ENCODE assay signal across 28 mouse cellular contexts in the genomic region with DNA sequence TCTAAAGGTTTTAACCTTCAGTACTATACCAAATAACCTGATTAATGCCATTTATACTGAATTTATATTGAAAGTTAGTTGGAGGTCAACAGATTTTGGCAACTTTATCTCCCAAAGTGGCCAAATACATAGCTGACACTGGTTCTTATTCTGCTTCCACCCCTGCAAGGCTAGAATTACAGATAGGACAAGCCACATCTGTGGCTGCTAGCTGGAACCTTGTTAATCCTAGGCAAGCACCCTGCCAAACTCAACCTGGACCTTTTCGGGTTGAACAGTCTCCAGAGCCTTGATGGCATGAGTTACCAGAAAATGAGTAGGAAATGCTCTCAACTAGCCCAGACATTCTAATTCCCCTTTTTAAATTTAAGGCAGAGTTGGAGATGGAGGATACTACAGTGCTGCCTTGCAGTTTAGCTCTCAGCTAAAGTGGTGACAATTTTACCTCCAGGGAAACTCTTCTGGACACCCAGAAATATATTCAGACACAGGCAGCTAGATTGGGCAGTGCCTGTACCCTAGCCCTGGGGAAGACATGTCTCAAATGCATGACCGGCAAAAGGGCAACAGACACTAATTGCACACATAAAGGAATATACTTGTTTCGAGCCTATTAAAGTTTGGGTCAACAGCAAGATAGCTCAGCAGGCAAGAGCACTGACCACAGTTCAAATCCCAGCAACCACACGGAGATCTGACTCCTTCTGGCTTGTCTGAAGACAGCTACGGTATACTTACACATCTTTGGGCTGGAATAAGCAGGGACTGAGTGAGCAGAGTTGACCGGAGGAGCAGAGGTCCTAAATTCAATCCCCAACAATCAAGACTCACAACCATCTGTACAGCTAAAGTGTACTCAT. TPM values are rescaled to one million over a fixed set of nuclear protein-coding genes. Genes with fewer than 3 reads are reported as not detected.
A peak's percentile ranks its signal among the peaks of the same experiment; 100 is the strongest.
DNase-seq lines count a peak whose midpoint lies in the region; ATAC-seq lines count a peak whose summit lies in the region.
"Had no signal": no experiment of that assay in that cellular context is flagged by ENCODE, and none has a peak within 500 bp of the region (broad histone marks: within the 10 kb centered on the region; RNA-seq: fewer than 3 reads in every experiment).

No protein-coding gene starts in this region.

- DNase-seq in hindbrain, embryonic 10.5 days (ENCODE audit: low spot score), result peak; percentile 6
- peak; percentile 86 for DNase-seq in midbrain, embryonic 11.5 days (ENCODE audit: low spot score, missing footprints)
- no peak for DNase-seq in midbrain, embryonic 14.5 days
- DNase-seq in R1 (ENCODE audit: low read depth, low spot score), result peak; percentile 37
- DNase-seq in yolk sac, embryonic 10.5 days (ENCODE audit: low spot score), result peak; percentile 32
- no peak for DNase-seq in spleen, postnatal 4 days (ENCODE audit: low spot score in 2 of 2)
- no peak for DNase-seq in T-cell, adult 2 months (ENCODE audit: low spot score)
- DNase-seq: adrenal gland, postnatal 36 days; cerebellum, adult 11 months; cerebellum, adult 9-11 months; gastrocnemius, postnatal 25 days; heart, postnatal 36 days; kidney, adult 8-10 months; kidney, postnatal 10 days; lung, postnatal 4 days; thymus, adult 2 months; thymus, postnatal 4 days had no signal

- 80% methylated on average over 6 of the region's 6 CpGs for WGBS in hindbrain, embryonic 10.5 days
- 82% methylated on average over 6 of the region's 6 CpGs for WGBS in hindbrain, embryonic 13.5 days
- WGBS in midbrain, embryonic 11.5 days, result 79% methylated on average over 6 of the region's 6 CpGs
- 80% methylated on average over 6 of the region's 6 CpGs for WGBS in midbrain, embryonic 14.5 days

- H3K4me1 ChIP-seq in hindbrain, embryonic 10.5 days (replicated peaks), result peaks cover 17% of the 10 kb centered on the region
- H3K4me1 ChIP-seq in hindbrain, embryonic 13.5 days (replicated peaks), result peaks cover 26% of the 10 kb centered on the region
- H3K4me1 ChIP-seq in midbrain, embryonic 11.5 days (ENCODE audit: control insufficient read depth, insufficient read depth, low read length), result peaks cover 11% of the 10 kb centered on the region
- peaks cover 10% of the 10 kb centered on the region for H3K4me1 ChIP-seq in midbrain, embryonic 14.5 days (ENCODE audit: control insufficient read depth, insufficient read depth, low read length)

- H3K9me3 ChIP-seq in hindbrain, embryonic 10.5 days, result no peaks in the 10 kb centered on the region
- H3K9me3 ChIP-seq in hindbrain, embryonic 13.5 days, result no peaks in the 10 kb centered on the region
- no peaks in the 10 kb centered on the region for H3K9me3 ChIP-seq in midbrain, embryonic 11.5 days (ENCODE audit: control insufficient read depth, low read length)
- H3K9me3 ChIP-seq in midbrain, embryonic 14.5 days (ENCODE audit: control insufficient read depth, low read length), result no peaks in the 10 kb centered on the region
- H3K9me3 ChIP-seq: forebrain, embryonic 10.5 days; limb, embryonic 12.5 days; lung, embryonic 15.5 days had no signal

- H3K4me3 ChIP-seq in hindbrain, embryonic 10.5 days, result no peak overlapping the region
- no peak overlapping the region for H3K4me3 ChIP-seq in hindbrain, embryonic 13.5 days
- no peak overlapping the region for H3K4me3 ChIP-seq in midbrain, embryonic 11.5 days (ENCODE audit: low read depth, low read length)
- H3K4me3 ChIP-seq in midbrain, embryonic 14.5 days (replicated peaks; ENCODE audit: low read depth, low read length), result no peak overlapping the region
- H3K4me3 ChIP-seq: forebrain, embryonic 10.5 days; limb, embryonic 12.5 days; lung, embryonic 15.5 days had no signal

- no peak overlapping the region for H3K9ac ChIP-seq in hindbrain, embryonic 13.5 days
- H3K9ac ChIP-seq in midbrain, embryonic 11.5 days (ENCODE audit: low read length), result no peak overlapping the region
- no peak overlapping the region for H3K9ac ChIP-seq in midbrain, embryonic 14.5 days (replicated peaks; ENCODE audit: low read length)
- H3K9ac ChIP-seq: limb, embryonic 12.5 days; liver, embryonic 14.5 days; lung, embryonic 15.5 days had no signal

- H3K36me3 ChIP-seq in hindbrain, embryonic 10.5 days, result peaks cover 40% of the 10 kb centered on the region
- H3K36me3 ChIP-seq in hindbrain, embryonic 13.5 days, result peaks cover 53% of the 10 kb centered on the region
- H3K36me3 ChIP-seq in midbrain, embryonic 11.5 days (ENCODE audit: control insufficient read depth, insufficient read depth, low read length), result peaks cover 12% of the 10 kb centered on the region
- peaks cover 43% of the 10 kb centered on the region for H3K36me3 ChIP-seq in midbrain, embryonic 14.5 days (ENCODE audit: control insufficient read depth, insufficient read depth, low read length)

- H3K4me2 ChIP-seq in hindbrain, embryonic 13.5 days, result no peak overlapping the region
- H3K4me2 ChIP-seq in midbrain, embryonic 11.5 days, result no peak overlapping the region
- H3K4me2 ChIP-seq in midbrain, embryonic 14.5 days (ENCODE audit: low read length), result no peak overlapping the region
- H3K4me2 ChIP-seq: limb, embryonic 12.5 days; lung, embryonic 15.5 days had no signal

- ATAC-seq in hindbrain, embryonic 13.5 days (ENCODE audit: low FRiP score), result no peak
- no peak for ATAC-seq in midbrain, embryonic 11.5 days (ENCODE audit: low FRiP score)
- no peak for ATAC-seq in midbrain, embryonic 14.5 days (ENCODE audit: low FRiP score, low TSS enrichment)
- ATAC-seq: forebrain, embryonic 16.5 days; hindbrain, postnatal 0 days; Patski had no signal

- H3K27me3 ChIP-seq in hindbrain, embryonic 10.5 days (ENCODE audit: insufficient read depth, poor library complexity, severe bottlenecking), result no peaks in the 10 kb centered on the region
- no peaks in the 10 kb centered on the region for H3K27me3 ChIP-seq in hindbrain, embryonic 13.5 days
- no peaks in the 10 kb centered on the region for H3K27me3 ChIP-seq in midbrain, embryonic 11.5 days (ENCODE audit: control insufficient read depth, insufficient read depth, low read length)
- no peaks in the 10 kb centered on the region for H3K27me3 ChIP-seq in midbrain, embryonic 14.5 days (ENCODE audit: control insufficient read depth, insufficient read depth, low read length)
- H3K27me3 ChIP-seq: limb, embryonic 12.5 days; lung, embryonic 15.5 days; Patski had no signal

- no peak overlapping the region for H3K27ac ChIP-seq in hindbrain, embryonic 10.5 days
- H3K27ac ChIP-seq in hindbrain, embryonic 13.5 days, result no peak overlapping the region
- no peak overlapping the region for H3K27ac ChIP-seq in midbrain, embryonic 11.5 days (ENCODE audit: low read depth, low read length)
- no peak overlapping the region for H3K27ac ChIP-seq in midbrain, embryonic 14.5 days (replicated peaks; ENCODE audit: low read depth, low read length)
- H3K27ac ChIP-seq: forebrain, embryonic 10.5 days; hindbrain, postnatal 0 days; limb, embryonic 12.5 days; liver, embryonic 14.5 days; lung, embryonic 15.5 days; stomach, postnatal 0 days had no signal

RNA-seq across cellular contexts. Expression of a gene that starts 4.0 kb away (rescaled TPM):
- polyA plus RNA-seq in hindbrain, embryonic 10.5 days (2016; fragmentation: Nextera tagmentation; extraction: Ambion mirVana), result 863 and 960 TPM in 2 replicates
- polyA plus RNA-seq in hindbrain, embryonic 13.5 days (2015; fragmentation: Nextera tagmentation; extraction: Ambion mirVana), result 660 and 683 TPM in 2 replicates
- polyA plus RNA-seq in midbrain, embryonic 11.5 days (2014; fragmentation: Nextera tagmentation; extraction: Ambion mirVana), result 896 and 929 TPM in 2 replicates
- 669 and 719 TPM in 2 replicates for polyA plus RNA-seq in midbrain, embryonic 14.5 days (2014; fragmentation: Nextera tagmentation; extraction: Ambion mirVana)

RNA-seq across cellular contexts. Expression of a gene that starts 4.1 kb away (rescaled TPM):
- 60.5 and 67.9 TPM in 2 replicates for polyA plus RNA-seq in hindbrain, embryonic 10.5 days (2016; fragmentation: Nextera tagmentation; extraction: Ambion mirVana)
- 60.9 and 61.6 TPM in 2 replicates for polyA plus RNA-seq in hindbrain, embryonic 13.5 days (2015; fragmentation: Nextera tagmentation; extraction: Ambion mirVana)
- 67.4 and 67.8 TPM in 2 replicates for polyA plus RNA-seq in midbrain, embryonic 11.5 days (2014; fragmentation: Nextera tagmentation; extraction: Ambion mirVana)
- polyA plus RNA-seq in midbrain, embryonic 14.5 days (2014; fragmentation: Nextera tagmentation; extraction: Ambion mirVana), result 61.7 and 66.2 TPM in 2 replicates

RNA-seq across cellular contexts. Expression of a gene that starts 39.1 kb away (rescaled TPM):
- not detected in 2 replicates for polyA plus RNA-seq in hindbrain, embryonic 10.5 days (2016; fragmentation: Nextera tagmentation; extraction: Ambion mirVana)
- polyA plus RNA-seq in hindbrain, embryonic 13.5 days (2015; fragmentation: Nextera tagmentation; extraction: Ambion mirVana), result 0.09 TPM in 1 of 2 replicates, not detected in the other
- polyA plus RNA-seq in midbrain, embryonic 11.5 days (2014; fragmentation: Nextera tagmentation; extraction: Ambion mirVana), result 0.04 and 0.14 TPM in 2 replicates
- polyA plus RNA-seq in midbrain, embryonic 14.5 days (2014; fragmentation: Nextera tagmentation; extraction: Ambion mirVana), result 0.12 TPM in 2 replicates
- polyA plus RNA-seq: embryonic facial prominence, embryonic 11.5 days; heart, embryonic 14.5 days; lung, embryonic 15.5 days had no signal

RNA-seq across cellular contexts. Expression of a gene that starts 48.5 kb away (rescaled TPM):
- polyA plus RNA-seq in hindbrain, embryonic 10.5 days (2016; fragmentation: Nextera tagmentation; extraction: Ambion mirVana), result 52.0 and 62.9 TPM in 2 replicates
- 48.3 and 51.1 TPM in 2 replicates for polyA plus RNA-seq in hindbrain, embryonic 13.5 days (2015; fragmentation: Nextera tagmentation; extraction: Ambion mirVana)
- polyA plus RNA-seq in midbrain, embryonic 11.5 days (2014; fragmentation: Nextera tagmentation; extraction: Ambion mirVana), result 55.0 and 63.3 TPM in 2 replicates
- polyA plus RNA-seq in midbrain, embryonic 14.5 days (2014; fragmentation: Nextera tagmentation; extraction: Ambion mirVana), result 37.0 and 46.0 TPM in 2 replicates

RNA-seq across cellular contexts. Expression of a gene that starts 51.8 kb away (rescaled TPM):
- polyA plus RNA-seq in hindbrain, embryonic 10.5 days (2016; fragmentation: Nextera tagmentation; extraction: Ambion mirVana), result 54.3 and 85.4 TPM in 2 replicates
- 39.2 and 40.6 TPM in 2 replicates for polyA plus RNA-seq in hindbrain, embryonic 13.5 days (2015; fragmentation: Nextera tagmentation; extraction: Ambion mirVana)
- 92.3 and 98.2 TPM in 2 replicates for polyA plus RNA-seq in midbrain, embryonic 11.5 days (2014; fragmentation: Nextera tagmentation; extraction: Ambion mirVana)
- polyA plus RNA-seq in midbrain, embryonic 14.5 days (2014; fragmentation: Nextera tagmentation; extraction: Ambion mirVana), result 23.3 and 34.8 TPM in 2 replicates

Comparison
In these comparisons a context has a peak if more than half of its experiments do, and no peak if none do; other contexts are left out.
1. DNase-seq: peak in hindbrain, embryonic 10.5 days (single experiment), midbrain, embryonic 11.5 days (single experiment), R1 (single experiment) and yolk sac, embryonic 10.5 days (single experiment); none in midbrain, embryonic 14.5 days (single experiment), spleen, postnatal 4 days (0 of 2) and T-cell, adult 2 months (single experiment).